Mouse (Mus musculus): ENCODE results near the gene Wrnip1.

- TF ChIP-seq CTCF (conservative IDR thresholded peaks at IDR 0.05; ENCODE audit: insufficient read depth, insufficient read length, low read depth, low read length): no peak
- TF ChIP-seq POLR2A (IDR thresholded peaks at IDR 0.05; ENCODE audit: low read depth, low read length): no peak
Observed at GRCm38 (mm10) chr13:32823126-32823525, 21.3 kb downstream of the Wrnip1 start.

All from kidney, adult 2 months (tissue).